Mouse (Mus musculus) liver, embryonic 12.5 days (tissue): ENCODE data around the gene Ppox. TPM values are rescaled to one million over a fixed set of nuclear protein-coding genes. Genes with fewer than 3 reads are reported as not detected.

Experiments used
- ATAC-seq: fragments of 200-750 bp; cut with Nextera tagmentation; 2 replicates; pipeline ENCODE4 v1.8.0; 2017; ENCODE audit warnings: moderate number of reproducible peaks, mild to moderate bottlenecking, moderate library complexity
- H3K27ac ChIP-seq: fragments of 300-500 bp; sonication (generic); 2 replicates; pipeline ENCODE4 v1.5.1; 2016; ENCODE audit warnings: mild to moderate bottlenecking
- H3K27me3 ChIP-seq: fragments of 300-500 bp; sonication (generic); replicated peaks from 2 replicates; pipeline ENCODE4 v1.6.1; 2016; ENCODE audit warnings: mild to moderate bottlenecking, moderate library complexity
- H3K36me3 ChIP-seq: fragments of 300-500 bp; sonication (generic); 2 replicates; pipeline ENCODE4 v1.6.1; 2016; ENCODE audit warnings: mild to moderate bottlenecking, moderate library complexity
- H3K4me1 ChIP-seq: fragments of 300-500 bp; sonication (generic); 2 replicates; pipeline ENCODE4 v1.6.1; 2016
- H3K4me2 ChIP-seq: fragments of 300-500 bp; sonication (generic); 2 replicates; pipeline ENCODE4 v1.6.1; 2016; ENCODE audit warnings: mild to moderate bottlenecking, moderate library complexity
- H3K4me3 ChIP-seq: fragments of 300-500 bp; sonication (generic); 2 replicates; pipeline ENCODE4 v1.5.1; 2016; ENCODE audit warnings: mild to moderate bottlenecking, moderate library complexity
- H3K9ac ChIP-seq: fragments of 300-500 bp; sonication (generic); 2 replicates; pipeline ENCODE4 v1.6.1; 2016; ENCODE audit warnings: mild to moderate bottlenecking, moderate library complexity
- H3K9me3 ChIP-seq: fragments of 300-500 bp; sonication (generic); replicated peaks from 2 replicates; pipeline ENCODE4 v1.6.1; 2016; ENCODE audit warnings: mild to moderate bottlenecking, moderate library complexity
- WGBS: fragments of 180-500 bp; shearing (Covaris S2); methylation state at CpG from one replicate; pipeline ENCODE4 v1.1.7; 2016; ENCODE audit not compliant: insufficient replicate concordance; 5-methylcytosine and 5-hydroxymethylcytosine counted together
- polyA plus RNA-seq: library from polyadenylated mRNA; unstranded; fragments of >200 nt; fragmentation: Nextera tagmentation; extraction: Ambion mirVana; gene quantifications from 2 replicates; pipeline ENCODE4 v1.2.1, GENCODE M21; 2016

The Ppox gene
- polyA plus RNA-seq, 1 experiment from 2014 or later = 199 TPM

- Histone ChIP-seq H3K9me3 (no peaks in the 10 kb centered on the region), H3K4me1 (peaks cover 34% of the 10 kb centered on the region), H3K4me2 (no peak overlapping the region), H3K27me3 (peaks cover 63% of the 10 kb centered on the region), H3K4me3 (no peak overlapping the region), H3K9ac (no peak overlapping the region), H3K27ac (no peak overlapping the region), H3K36me3 (no peaks in the 10 kb centered on the region)
- ATAC-seq = no peak
- 29% methylated on average over 3 of the region's 3 CpGs for WGBS
Measured at GRCm38 (mm10) chr1:171260316-171260715, 20.7 kb downstream of the Ppox start.

- no peak for ATAC-seq
- no peak overlapping the region for H3K27ac ChIP-seq
- no peaks in the 10 kb centered on the region for H3K36me3 ChIP-seq
- H3K4me3 ChIP-seq = 0 out of 2 replicates have a peak overlapping the region, but pooled peaks have one; percentile 8
- 0 out of 2 replicates have a peak overlapping the region, but pooled peaks have one; percentile 18 for H3K9ac ChIP-seq
- peaks cover 34% of the 10 kb centered on the region for H3K4me1 ChIP-seq
- 51% methylated on average over 17 of the region's 17 CpGs for WGBS
- no peaks in the 10 kb centered on the region for H3K9me3 ChIP-seq
- peaks cover 66% of the 10 kb centered on the region for H3K27me3 ChIP-seq
- peak overlapping the region; percentile 50 for H3K4me2 ChIP-seq
Measured at GRCm38 (mm10) chr1:171258921-171259320, 22.1 kb downstream of the Ppox start.

- H3K9ac ChIP-seq = no peak overlapping the region
- no peak overlapping the region for H3K4me2 ChIP-seq
- H3K27ac ChIP-seq = no peak overlapping the region
- peaks cover 65% of the 10 kb centered on the region for H3K27me3 ChIP-seq
- 62% methylated on average over 9 of the region's 9 CpGs for WGBS
- ATAC-seq = no peak
- H3K36me3 ChIP-seq = no peaks in the 10 kb centered on the region
- H3K9me3 ChIP-seq = no peaks in the 10 kb centered on the region
- peaks cover 33% of the 10 kb centered on the region for H3K4me1 ChIP-seq
- H3K4me3 ChIP-seq = no peak overlapping the region
Measured at GRCm38 (mm10) chr1:171257781-171258180, 23.2 kb downstream of the Ppox start.

- H3K9ac ChIP-seq = no peak overlapping the region
- peaks cover 33% of the 10 kb centered on the region for H3K4me1 ChIP-seq
- ATAC-seq = no peak
- H3K27ac ChIP-seq = no peak overlapping the region
- no peak overlapping the region for H3K4me3 ChIP-seq
- H3K36me3 ChIP-seq = no peaks in the 10 kb centered on the region
- peak overlapping the region; percentile 18; the same call in 1 of the 2 replicates for H3K4me2 ChIP-seq
- H3K27me3 ChIP-seq = peaks cover 65% of the 10 kb centered on the region
- no peaks in the 10 kb centered on the region for H3K9me3 ChIP-seq
- 48% methylated on average over 15 of the region's 15 CpGs for WGBS
Measured at GRCm38 (mm10) chr1:171256937-171257548, 23.9 kb downstream of the Ppox start.

GRCm38 (mm10) chr1:171256095-171256818, 24.7 kb downstream of the Ppox start:
- peaks cover 66% of the 10 kb centered on the region for H3K27me3 ChIP-seq
- 75% methylated on average over 24 of the region's 24 CpGs for WGBS

GRCm38 (mm10) chr1:171252415-171252814, 28.6 kb downstream of the Ppox start:
- H3K9ac ChIP-seq = no peak overlapping the region; the same call in 1 of the 2 replicates

More at GRCm38 (mm10) chr1:171256095-171256818, 24.7 kb downstream of the Ppox start:
- Histone ChIP-seq H3K4me3 (no peak overlapping the region), H3K27ac (no peak overlapping the region), H3K36me3 (no peaks in the 10 kb centered on the region), H3K9ac (no peak overlapping the region), H3K4me1 (peaks cover 38% of the 10 kb centered on the region), H3K9me3 (no peaks in the 10 kb centered on the region), H3K4me2 (no peak overlapping the region)
- ATAC-seq = no peak

GRCm38 (mm10) chr1:171251594-171252324, 29.2 kb downstream of the Ppox start:
- Histone ChIP-seq H3K4me3 (no peak overlapping the region), H3K4me1 (peaks cover 39% of the 10 kb centered on the region), H3K36me3 (no peaks in the 10 kb centered on the region), H3K9me3 (no peaks in the 10 kb centered on the region), H3K27ac (no peak overlapping the region), H3K9ac (no peak overlapping the region; the same call in 1 of the 2 replicates), H3K4me2 (peak overlapping the region; percentile 37), H3K27me3 (peaks cover 61% of the 10 kb centered on the region)
- WGBS = 16% methylated on average over 13 of the region's 13 CpGs
- no peak for ATAC-seq

More at GRCm38 (mm10) chr1:171252415-171252814, 28.6 kb downstream of the Ppox start:
- Histone ChIP-seq H3K27me3 (peaks cover 61% of the 10 kb centered on the region), H3K9me3 (no peaks in the 10 kb centered on the region), H3K4me1 (peaks cover 39% of the 10 kb centered on the region), H3K4me2 (no peak overlapping the region), H3K27ac (no peak overlapping the region), H3K4me3 (no peak overlapping the region), H3K36me3 (no peaks in the 10 kb centered on the region)
- 62% methylated on average over 17 of the region's 17 CpGs for WGBS
- ATAC-seq = no peak

GRCm38 (mm10) chr1:171250680-171251593, 30.0 kb downstream of the Ppox start, which contains the start of gene Ndufs2:
TSS of gene Ndufs2 (minus strand) at chr1:171251388.
- no peak within 1 kb of the TSS for H3K27ac ChIP-seq
- no peaks in the 10 kb centered on the region for H3K9me3 ChIP-seq
- peak within 1 kb of the TSS; percentile 37 for H3K4me2 ChIP-seq
- no peak within 1 kb of the TSS; the same call in 1 of the 2 replicates for H3K9ac ChIP-seq
- 31% methylated on average over 26 of the region's 26 CpGs for WGBS
- no peak for ATAC-seq
- H3K4me3 ChIP-seq = peak within 1 kb of the TSS; percentile 10; the same call in 1 of the 2 replicates
- peaks cover 54% of the 10 kb centered on the region for H3K27me3 ChIP-seq
- H3K4me1 ChIP-seq = peaks cover 44% of the 10 kb centered on the region
- peaks cover under 1% of the 10 kb centered on the region; the same call in 1 of the 2 replicates for H3K36me3 ChIP-seq

GRCm38 (mm10) chr1:171249913-171250600, 30.9 kb downstream of the Ppox start, which contains the start of gene Adamts4:
TSS of gene Adamts4 (plus strand) at chr1:171250421.
- H3K27me3 ChIP-seq = peaks cover 54% of the 10 kb centered on the region
- peak within 1 kb of the TSS; percentile 37 for H3K4me2 ChIP-seq

GRCm38 (mm10) chr1:171248386-171249226, 32.4 kb downstream of the Ppox start:
- H3K27me3 ChIP-seq = peaks cover 45% of the 10 kb centered on the region
- 34% methylated on average over 3 of the region's 3 CpGs for WGBS
- no peak overlapping the region for H3K4me3 ChIP-seq
- peak overlapping the region; percentile 84 for H3K4me2 ChIP-seq
- peaks cover 22% of the 10 kb centered on the region for H3K36me3 ChIP-seq
- no peaks in the 10 kb centered on the region for H3K9me3 ChIP-seq
- peaks cover 62% of the 10 kb centered on the region for H3K4me1 ChIP-seq
- H3K9ac ChIP-seq = 0 out of 2 replicates have a peak overlapping the region, but pooled peaks have one; percentile 10
- ATAC-seq = no peak
- peak overlapping the region; percentile 45 for H3K27ac ChIP-seq

More at GRCm38 (mm10) chr1:171249913-171250600, 30.9 kb downstream of the Ppox start, which contains the start of gene Adamts4:
- WGBS = 20% methylated on average over 5 of the region's 5 CpGs
- ATAC-seq = no peak
- Histone ChIP-seq H3K9me3 (no peaks in the 10 kb centered on the region), H3K27ac (no peak within 1 kb of the TSS; the same call in 1 of the 2 replicates), H3K4me1 (peaks cover 53% of the 10 kb centered on the region), H3K36me3 (peaks cover 9% of the 10 kb centered on the region), H3K9ac (no peak within 1 kb of the TSS), H3K4me3 (peak within 1 kb of the TSS; percentile 10; the same call in 1 of the 2 replicates)
